Mouse (Mus musculus): Measurements from ENCODE around the gene AU022252.

GRCm38 (mm10) chr4:119234348-119234747 is 1.8 kb upstream of the AU022252 start:
- TF ChIP-seq POLR2A (IDR thresholded peaks at IDR 0.05; ENCODE audit: borderline replicate concordance, control insufficient read depth, low read depth, low read length) (no peak), CTCF (IDR thresholded peaks at IDR 0.05; ENCODE audit: control insufficient read depth, insufficient read depth, low read length) (no peak)
